Mouse (Mus musculus): Measurements from ENCODE around the gene Gemin2. TPM values are rescaled to one million over a fixed set of nuclear protein-coding genes. Genes with fewer than 3 reads are reported as not detected.
"Not testable (repeated sequence)": the region's sequence is repeated elsewhere in the genome, so short reads cannot be mapped to it uniquely, and the experiment has no call there.

The Gemin2 gene
- polyA plus RNA-seq, 1 experiment: 2.9 TPM

GRCm38 (mm10) chr12:59055196-59055850 lies 42.1 kb downstream of the Gemin2 start:
- no peak overlapping the region for H3K27ac ChIP-seq (ENCODE audit: insufficient read depth, low read depth, low read length)
- no peak for TF ChIP-seq POLR2A (IDR thresholded peaks at IDR 0.05; ENCODE audit: low read depth, low read length)
- TF ChIP-seq CTCF (conservative IDR thresholded peaks at IDR 0.05; ENCODE audit: insufficient read depth, insufficient read length, low read depth, low read length): no peak
- no peak overlapping the region for H3K4me3 ChIP-seq (ENCODE audit: insufficient read depth, low read depth, low read length)
- no peak for DNase-seq
- WGBS: 79% methylated on average over 4 of the region's 4 CpGs
- H3K4me1 ChIP-seq (ENCODE audit: control insufficient read depth, insufficient read depth, low read length): peaks cover 3% of the 10 kb centered on the region; the same call in 1 of the 2 replicates
- H3K27me3 ChIP-seq (replicated peaks; ENCODE audit: control insufficient read depth, insufficient read depth, low read length): no peaks in the 10 kb centered on the region
- no peaks in the 10 kb centered on the region; the same call in 1 of the 2 replicates for H3K36me3 ChIP-seq (ENCODE audit: control insufficient read depth, insufficient read depth, low read length)

- no peak overlapping the region for H3K27ac ChIP-seq (ENCODE audit: insufficient read depth, low read depth, low read length)
- H3K4me3 ChIP-seq (ENCODE audit: insufficient read depth, low read depth, low read length): no peak overlapping the region
- TF ChIP-seq CTCF (conservative IDR thresholded peaks at IDR 0.05; ENCODE audit: insufficient read depth, insufficient read length, low read depth, low read length): no peak
- TF ChIP-seq POLR2A (IDR thresholded peaks at IDR 0.05; ENCODE audit: low read depth, low read length): no peak
- 97% methylated on average over 11 of the region's 11 CpGs for WGBS
- H3K4me1 ChIP-seq (ENCODE audit: control insufficient read depth, insufficient read depth, low read length): peaks cover 3% of the 10 kb centered on the region; the same call in 1 of the 2 replicates
- no peaks in the 10 kb centered on the region for H3K27me3 ChIP-seq (replicated peaks; ENCODE audit: control insufficient read depth, insufficient read depth, low read length)
- H3K36me3 ChIP-seq (ENCODE audit: control insufficient read depth, insufficient read depth, low read length): no peaks in the 10 kb centered on the region; the same call in 1 of the 2 replicates
- no peak for DNase-seq
These were observed 43.0 kb downstream of the Gemin2 start for GRCm38 (mm10) chr12:59056222-59056621.

GRCm38 (mm10) chr12:59058242-59058641 lies 45.0 kb downstream of the Gemin2 start:
- H3K4me3 ChIP-seq (ENCODE audit: insufficient read depth, low read depth, low read length); H3K4me1 ChIP-seq (ENCODE audit: control insufficient read depth, insufficient read depth, low read length); H3K27ac ChIP-seq (ENCODE audit: insufficient read depth, low read depth, low read length); H3K36me3 ChIP-seq (ENCODE audit: control insufficient read depth, insufficient read depth, low read length); H3K27me3 ChIP-seq (replicated peaks; ENCODE audit: control insufficient read depth, insufficient read depth, low read length); DNase-seq: not testable (repeated sequence)
- WGBS: 81% methylated on average over 5 of the region's 5 CpGs

GRCm38 (mm10) chr12:59060322-59060721 lies 47.1 kb downstream of the Gemin2 start:
- no peak for DNase-seq
- Histone ChIP-seq H3K36me3 (ENCODE audit: control insufficient read depth, insufficient read depth, low read length) (no peaks in the 10 kb centered on the region; the same call in 1 of the 2 replicates), H3K4me1 (ENCODE audit: control insufficient read depth, insufficient read depth, low read length) (peaks cover 3% of the 10 kb centered on the region; the same call in 1 of the 2 replicates), H3K27me3 (replicated peaks; ENCODE audit: control insufficient read depth, insufficient read depth, low read length) (no peaks in the 10 kb centered on the region), H3K27ac (ENCODE audit: insufficient read depth, low read depth, low read length) (no peak overlapping the region), H3K4me3 (ENCODE audit: insufficient read depth, low read depth, low read length) (peak overlapping the region; percentile 96)
- TF ChIP-seq POLR2A (IDR thresholded peaks at IDR 0.05; ENCODE audit: low read depth, low read length) (no peak), CTCF (conservative IDR thresholded peaks at IDR 0.05; ENCODE audit: insufficient read depth, insufficient read length, low read depth, low read length) (no peak)
- 27% methylated on average over 4 of the region's 4 CpGs for WGBS

GRCm38 (mm10) chr12:59060993-59061595 lies 47.9 kb downstream of the Gemin2 start, which contains the start of gene Trappc6b:
Gene Trappc6b, minus strand, starts transcription at chr12:59061472.
- peak; percentile 85 for DNase-seq
- TF ChIP-seq POLR2A (IDR thresholded peaks at IDR 0.05; ENCODE audit: low read depth, low read length) (no peak), CTCF (conservative IDR thresholded peaks at IDR 0.05; ENCODE audit: insufficient read depth, insufficient read length, low read depth, low read length) (peak; percentile 32)
- Histone ChIP-seq H3K27me3 (replicated peaks; ENCODE audit: control insufficient read depth, insufficient read depth, low read length) (no peaks in the 10 kb centered on the region), H3K36me3 (ENCODE audit: control insufficient read depth, insufficient read depth, low read length) (no peaks in the 10 kb centered on the region; the same call in 1 of the 2 replicates), H3K27ac (ENCODE audit: insufficient read depth, low read depth, low read length) (peak within 1 kb of the TSS; percentile 97), H3K4me3 (ENCODE audit: insufficient read depth, low read depth, low read length) (peak within 1 kb of the TSS; percentile 96), H3K4me1 (ENCODE audit: control insufficient read depth, insufficient read depth, low read length) (peaks cover 3% of the 10 kb centered on the region; the same call in 1 of the 2 replicates)
- under 1% methylated on average over 49 of the region's 49 CpGs for WGBS

- no peak for TF ChIP-seq POLR2A (IDR thresholded peaks at IDR 0.05; ENCODE audit: low read depth, low read length)
- TF ChIP-seq CTCF (conservative IDR thresholded peaks at IDR 0.05; ENCODE audit: insufficient read depth, insufficient read length, low read depth, low read length): no peak
- no peak for DNase-seq
- Histone ChIP-seq H3K4me3 (ENCODE audit: insufficient read depth, low read depth, low read length) (no peak overlapping the region), H3K27ac (ENCODE audit: insufficient read depth, low read depth, low read length) (no peak overlapping the region), H3K4me1 (ENCODE audit: control insufficient read depth, insufficient read depth, low read length) (peaks cover 6% of the 10 kb centered on the region; the same call in 1 of the 2 replicates), H3K27me3 (replicated peaks; ENCODE audit: control insufficient read depth, insufficient read depth, low read length) (no peaks in the 10 kb centered on the region), H3K36me3 (ENCODE audit: control insufficient read depth, insufficient read depth, low read length) (peaks cover 2% of the 10 kb centered on the region; the same call in 1 of the 2 replicates)
- WGBS: 90% methylated on average over 8 of the region's 8 CpGs
These were observed 51.6 kb downstream of the Gemin2 start for GRCm38 (mm10) chr12:59064837-59065236.

GRCm38 (mm10) chr12:59065776-59066175 lies 52.6 kb downstream of the Gemin2 start:
- TF ChIP-seq POLR2A (IDR thresholded peaks at IDR 0.05; ENCODE audit: low read depth, low read length) (no peak), CTCF (conservative IDR thresholded peaks at IDR 0.05; ENCODE audit: insufficient read depth, insufficient read length, low read depth, low read length) (no peak)
- Histone ChIP-seq H3K4me3 (ENCODE audit: insufficient read depth, low read depth, low read length) (peak overlapping the region; percentile 55; the same call in 1 of the 2 replicates), H3K36me3 (ENCODE audit: control insufficient read depth, insufficient read depth, low read length) (peaks cover 4% of the 10 kb centered on the region; the same call in 1 of the 2 replicates), H3K4me1 (ENCODE audit: control insufficient read depth, insufficient read depth, low read length) (0 out of 2 replicates have a peak, but pooled peaks cover 2% of the 10 kb centered on the region), H3K27me3 (replicated peaks; ENCODE audit: control insufficient read depth, insufficient read depth, low read length) (no peaks in the 10 kb centered on the region), H3K27ac (ENCODE audit: insufficient read depth, low read depth, low read length) (no peak overlapping the region)
- WGBS: 73% methylated on average over 3 of the region's 3 CpGs
- DNase-seq: no peak
